Mouse (Mus musculus): ENCODE measurements at regions not wholly inside any gene's neighbourhood (a gene's known extent, or its start where the extent isn't known, plus 50 kb on each side); places are given as distances from the start of the nearest gene placed in this dataset.

DNA sequence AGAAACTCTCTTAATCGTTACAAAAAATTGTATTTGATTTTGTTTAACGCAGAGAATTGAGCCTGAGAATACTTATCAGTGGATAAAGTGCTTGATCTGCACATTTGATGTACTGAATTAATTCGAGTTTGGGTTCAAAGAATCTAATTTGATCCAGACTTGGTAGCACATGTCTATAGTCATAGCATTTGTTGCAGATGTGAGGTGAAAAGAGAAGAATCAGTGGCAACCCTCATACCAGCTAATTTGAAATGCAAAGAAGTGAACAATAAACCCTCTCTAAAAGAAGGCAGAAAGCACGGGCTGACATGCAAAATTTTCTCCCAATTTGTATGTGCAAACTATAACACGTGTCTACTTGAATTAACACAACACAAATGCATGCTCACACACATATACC is 79.8 kb upstream of the Epha6 start:
- in situ Hi-C loops (cut with MboI, MseI), result loop anchor here in 1 of 2 experiments (10.0 kb wide), 1 partner anchor 1290 kb away; no protein-coding TSS in a partner anchor

DNA sequence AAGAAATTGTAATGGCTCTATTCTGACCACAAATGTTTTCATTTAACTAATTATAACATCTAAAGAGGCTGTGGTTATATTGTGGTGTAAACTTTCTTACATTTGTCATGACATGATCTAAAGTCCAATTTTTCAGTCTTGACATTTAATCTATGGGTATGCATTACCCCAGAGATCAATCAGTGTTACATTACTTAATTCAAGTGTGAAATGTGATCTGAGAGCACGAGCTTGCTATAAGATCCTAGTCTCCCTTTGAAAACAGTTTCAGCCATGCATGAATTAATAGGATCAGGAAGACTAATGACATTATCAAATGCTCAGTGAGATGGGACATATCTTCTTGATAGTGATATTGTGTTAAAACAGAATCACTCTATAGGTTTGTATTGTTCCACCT is 63.4 kb upstream of the Epha6 start:
- in situ Hi-C loops (cut with MboI, MseI), result no loop called here
